In the genomic region with DNA sequence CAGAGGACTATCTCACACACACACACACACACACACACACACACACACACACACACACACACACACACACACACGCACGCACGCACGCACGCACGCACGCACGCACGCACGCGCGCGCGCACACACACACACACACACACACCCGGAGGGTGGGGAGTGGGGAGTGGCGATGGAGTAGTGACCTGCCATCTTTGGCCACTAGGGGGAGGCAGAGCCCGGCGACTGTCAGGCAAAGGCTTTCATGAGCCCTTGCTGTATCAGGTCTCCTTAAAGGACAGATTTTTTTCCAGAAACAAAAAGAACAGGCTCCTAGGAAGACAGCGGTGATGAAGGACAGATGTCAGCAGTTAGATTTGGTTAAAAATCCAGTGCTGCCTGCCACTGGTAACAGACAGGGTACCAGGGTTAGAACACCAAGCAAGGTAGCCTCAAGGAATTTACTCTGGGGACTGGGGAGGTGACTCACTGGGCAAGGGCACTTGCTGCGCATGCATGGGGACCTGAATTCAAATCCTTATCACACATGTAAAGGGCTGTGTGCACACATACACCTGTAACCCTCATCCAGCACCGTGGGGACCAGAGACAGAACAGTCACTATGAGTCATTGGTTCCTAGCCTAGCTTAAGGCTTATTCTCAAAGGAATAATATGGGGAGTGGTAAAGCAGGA, we compare ENCODE assay signal across 8 mouse cellular contexts. TPM values are rescaled to one million over a fixed set of nuclear protein-coding genes. Genes with fewer than 3 reads are reported as not detected.
DNase-seq lines count a peak whose midpoint lies in the region; ATAC-seq and TF ChIP-seq lines count a peak whose summit lies in the region.

No protein-coding gene starts in this region.

- H3K4me3 ChIP-seq in embryonic facial prominence, embryonic 10.5 days = peak overlapping the region; percentile 35; the same call in 1 of the 2 replicates
- no peak overlapping the region for H3K4me3 ChIP-seq in kidney, postnatal 0 days (replicated peaks; ENCODE audit: low read depth, low read length)
- H3K4me3 ChIP-seq in liver, embryonic 11.5 days (ENCODE audit: low read depth, low read length) = no peak overlapping the region
- no peak overlapping the region for H3K4me3 ChIP-seq in stomach, embryonic 16.5 days (replicated peaks; ENCODE audit: low read length)

- no peak overlapping the region for H3K9ac ChIP-seq in kidney, postnatal 0 days (ENCODE audit: low read depth, low read length)
- H3K9ac ChIP-seq in liver, embryonic 11.5 days (ENCODE audit: low read depth, low read length) = no peak overlapping the region
- no peak overlapping the region for H3K9ac ChIP-seq in stomach, embryonic 16.5 days (ENCODE audit: low read length)

- H3K27ac ChIP-seq in embryonic facial prominence, embryonic 10.5 days (replicated peaks) = no peak overlapping the region
- H3K27ac ChIP-seq in kidney, postnatal 0 days = no peak overlapping the region
- H3K27ac ChIP-seq in liver, embryonic 11.5 days (ENCODE audit: low read depth, low read length) = no peak overlapping the region
- H3K27ac ChIP-seq in stomach, embryonic 16.5 days (ENCODE audit: low read length) = no peak overlapping the region

- no peaks in the 10 kb centered on the region for H3K9me3 ChIP-seq in embryonic facial prominence, embryonic 10.5 days
- no peaks in the 10 kb centered on the region for H3K9me3 ChIP-seq in kidney, postnatal 0 days (replicated peaks; ENCODE audit: low read length)
- no peaks in the 10 kb centered on the region for H3K9me3 ChIP-seq in liver, embryonic 11.5 days (ENCODE audit: control insufficient read depth, low read length)
- no peaks in the 10 kb centered on the region for H3K9me3 ChIP-seq in stomach, embryonic 16.5 days (replicated peaks; ENCODE audit: control insufficient read depth, low read length)

- no peak for ATAC-seq in kidney, postnatal 0 days (replicated peaks; ENCODE audit: low FRiP score, low read depth)
- ATAC-seq in liver, embryonic 11.5 days (replicated peaks; ENCODE audit: low FRiP score) = peak; percentile 60
- ATAC-seq in stomach, embryonic 16.5 days (ENCODE audit: insufficient read depth, low FRiP score) = peak; percentile 74; the same call in 1 of the 2 replicates

- no peak overlapping the region for H3K4me2 ChIP-seq in kidney, postnatal 0 days (ENCODE audit: low read length)
- H3K4me2 ChIP-seq in liver, embryonic 11.5 days = peak overlapping the region; percentile 14; the same call in 1 of the 2 replicates
- H3K4me2 ChIP-seq in stomach, embryonic 16.5 days (ENCODE audit: low read depth, low read length) = no peak overlapping the region

- TF ChIP-seq CTCF in kidney, postnatal 0 days (IDR thresholded peaks at IDR 0.05; ENCODE audit: low read depth) = peak; percentile 76

- peak; percentile 51 to 84 for DNase-seq in heart, adult 18-20 months
- no peak for DNase-seq in heart, postnatal 25 days (ENCODE audit: low spot score)
- DNase-seq in embryonic facial prominence, embryonic 10.5 days (ENCODE audit: low spot score) = peak; percentile 88
- DNase-seq in heart, adult 8-10 months (ENCODE audit: low spot score) = peak; percentile 45
- peak; percentile 70 for DNase-seq in kidney, postnatal 0 days (ENCODE audit: low spot score)
- peak; percentile 72 for DNase-seq in liver, embryonic 11.5 days (ENCODE audit: low spot score)
- DNase-seq in natural killer cell, adult 2 months (ENCODE audit: low spot score in 2 of 2) = peak; percentile 42 to 64

- no peaks in the 10 kb centered on the region for H3K27me3 ChIP-seq in embryonic facial prominence, embryonic 10.5 days (replicated peaks; ENCODE audit: low read depth, poor library complexity, severe bottlenecking)
- no peaks in the 10 kb centered on the region for H3K27me3 ChIP-seq in kidney, postnatal 0 days (ENCODE audit: insufficient read depth, low read length)
- no peaks in the 10 kb centered on the region for H3K27me3 ChIP-seq in liver, embryonic 11.5 days (replicated peaks; ENCODE audit: control insufficient read depth, insufficient read depth, low read length)
- H3K27me3 ChIP-seq in stomach, embryonic 16.5 days (ENCODE audit: control insufficient read depth, insufficient read depth, low read length) = no peaks in the 10 kb centered on the region

- no peaks in the 10 kb centered on the region for H3K36me3 ChIP-seq in embryonic facial prominence, embryonic 10.5 days (replicated peaks)
- no peaks in the 10 kb centered on the region for H3K36me3 ChIP-seq in kidney, postnatal 0 days (ENCODE audit: insufficient read depth, low read length)
- H3K36me3 ChIP-seq in liver, embryonic 11.5 days (ENCODE audit: control insufficient read depth, insufficient read depth, low read length) = no peaks in the 10 kb centered on the region
- no peaks in the 10 kb centered on the region for H3K36me3 ChIP-seq in stomach, embryonic 16.5 days (ENCODE audit: control insufficient read depth, insufficient read depth, low read length)

- 34% methylated on average over 21 of the region's 21 CpGs for WGBS in embryonic facial prominence, embryonic 10.5 days
- 21% methylated on average over 16 of the region's 21 CpGs for WGBS in kidney, postnatal 0 days
- 15% methylated on average over 18 of the region's 21 CpGs for WGBS in liver, embryonic 11.5 days
- WGBS in stomach, embryonic 16.5 days = 20% methylated on average over 20 of the region's 21 CpGs

- no peaks in the 10 kb centered on the region for H3K4me1 ChIP-seq in embryonic facial prominence, embryonic 10.5 days
- no peaks in the 10 kb centered on the region for H3K4me1 ChIP-seq in kidney, postnatal 0 days (replicated peaks; ENCODE audit: insufficient read depth, low read length)
- no peaks in the 10 kb centered on the region for H3K4me1 ChIP-seq in liver, embryonic 11.5 days (replicated peaks; ENCODE audit: control insufficient read depth, insufficient read depth, low read length)
- H3K4me1 ChIP-seq in stomach, embryonic 16.5 days (ENCODE audit: control insufficient read depth, insufficient read depth, low read length) = no peaks in the 10 kb centered on the region

- intact Hi-C loops in heart, postnatal 25 days (cut with DNase I) = loop anchor here (1.0 to 5.0 kb wide), 2 partner anchors 65 to 161 kb away; no protein-coding TSS in a partner anchor

RNA-seq across cellular contexts. Expression of gene Radil, which starts 6.6 kb away (rescaled TPM):
- total RNA-seq in heart, adult 18-20 months (2021) = 1 to 10 TPM; 1.4 to 2.1 TPM
- total RNA-seq in heart, postnatal 25 days (2021) = 1 to 10 TPM; 2.0 to 2.4 TPM
- 4.3 and 5.1 TPM in 2 replicates for polyA plus RNA-seq in embryonic facial prominence, embryonic 10.5 days (2016; fragmentation: Nextera tagmentation; extraction: Ambion mirVana)
- total RNA-seq in heart, adult 8-10 months (2022) = 1 to 10 TPM; 1.2 to 2.3 (median 1.8) TPM
- 0.61 and 1.2 TPM in 2 replicates for polyA plus RNA-seq in kidney, postnatal 0 days (2015; fragmentation: Nextera tagmentation; extraction: Ambion mirVana)
- polyA plus RNA-seq in liver, embryonic 11.5 days (2014; fragmentation: Nextera tagmentation; extraction: Ambion mirVana) = 1.1 and 1.2 TPM in 2 replicates
- polyA plus RNA-seq in stomach, embryonic 16.5 days (2015; fragmentation: Nextera tagmentation; extraction: Ambion mirVana) = 1.8 and 2.4 TPM in 2 replicates

RNA-seq across cellular contexts. Expression of gene Papolb, which starts 27.7 kb away (rescaled TPM):
- total RNA-seq in heart, adult 18-20 months (2021) = under 1 TPM in 1 of 2 experiments, not detected in 1; 0.15 TPM
- total RNA-seq in heart, postnatal 25 days (2021) = under 1 TPM; 0.06 to 0.08 TPM
- polyA plus RNA-seq in embryonic facial prominence, embryonic 10.5 days (2016; fragmentation: Nextera tagmentation; extraction: Ambion mirVana) = 0.05 and 0.20 TPM in 2 replicates
- under 1 TPM in 3 of 4 experiments, not detected in 1; 0.06 to 0.16 (median 0.06) TPM for total RNA-seq in heart, adult 8-10 months (2022)
- polyA plus RNA-seq in kidney, postnatal 0 days (2015; fragmentation: Nextera tagmentation; extraction: Ambion mirVana) = 0.04 and 0.14 TPM in 2 replicates
- polyA plus RNA-seq in liver, embryonic 11.5 days (2014; fragmentation: Nextera tagmentation; extraction: Ambion mirVana) = 0.19 TPM in 1 of 2 replicates, not detected in the other
- polyA plus RNA-seq in stomach, embryonic 16.5 days (2015; fragmentation: Nextera tagmentation; extraction: Ambion mirVana) = not detected in 2 replicates

RNA-seq across cellular contexts. Expression of gene Mmd2, which starts 51.1 kb away (rescaled TPM):
- total RNA-seq in heart, adult 18-20 months (2021) = 1 to 10 TPM in 1 of 2 experiments, not detected in 1; 2.1 TPM
- under 1 TPM; 0.11 to 0.21 TPM for total RNA-seq in heart, postnatal 25 days (2021)
- polyA plus RNA-seq in embryonic facial prominence, embryonic 10.5 days (2016; fragmentation: Nextera tagmentation; extraction: Ambion mirVana) = 1.8 and 2.9 TPM in 2 replicates
- total RNA-seq in heart, adult 8-10 months (2022) = under 1 TPM in 3 of 4 experiments, not detected in 1; 0.08 to 0.50 (median 0.28) TPM
- polyA plus RNA-seq in kidney, postnatal 0 days (2015; fragmentation: Nextera tagmentation; extraction: Ambion mirVana) = 0.59 and 0.64 TPM in 2 replicates
- 20.2 and 23.0 TPM in 2 replicates for polyA plus RNA-seq in liver, embryonic 11.5 days (2014; fragmentation: Nextera tagmentation; extraction: Ambion mirVana)
- polyA plus RNA-seq in stomach, embryonic 16.5 days (2015; fragmentation: Nextera tagmentation; extraction: Ambion mirVana) = 3.3 and 3.6 TPM in 2 replicates
